Mouse (Mus musculus) liver, embryonic 16.5 days (tissue): ENCODE results near the gene Slc7a7. TPM values are rescaled to one million over a fixed set of nuclear protein-coding genes. Genes with fewer than 3 reads are reported as not detected.

Experiments used
- ATAC-seq: fragments of 200-750 bp; cut with Nextera tagmentation; 2 replicates; pipeline ENCODE4 v1.8.0; 2017; ENCODE audit warnings: low read depth, mild to moderate bottlenecking, moderate number of reproducible peaks, moderate library complexity
- H3K27ac ChIP-seq: fragments of 300-500 bp; sonication (generic); 2 replicates; pipeline ENCODE4 v1.5.1; 2014; ENCODE audit warnings: mild to moderate bottlenecking, low read length
- H3K27me3 ChIP-seq: fragments of 300-500 bp; sonication (generic); 2 replicates; pipeline ENCODE4 v1.6.1; 2014; ENCODE audit warnings: low read depth, low read length, mixed read lengths; ENCODE audit not compliant: control insufficient read depth, insufficient read depth
- H3K36me3 ChIP-seq: fragments of 300-500 bp; sonication (generic); 2 replicates; pipeline ENCODE4 v1.6.1; 2014; ENCODE audit warnings: mild to moderate bottlenecking; ENCODE audit not compliant: control insufficient read depth, insufficient read depth
- H3K4me1 ChIP-seq: fragments of 300-500 bp; sonication (generic); 2 replicates; pipeline ENCODE4 v1.6.1; 2014; ENCODE audit warnings: low read depth, low read length, mixed read lengths; ENCODE audit not compliant: control insufficient read depth
- H3K4me2 ChIP-seq: fragments of 300-500 bp; sonication (generic); 2 replicates; pipeline ENCODE4 v1.6.1; 2014; ENCODE audit warnings: low read depth, low read length, mixed read lengths
- H3K4me3 ChIP-seq: fragments of 300-500 bp; sonication (generic); 2 replicates; pipeline ENCODE4 v1.5.1; 2014; ENCODE audit warnings: low read depth, mild to moderate bottlenecking, low read length
- H3K9ac ChIP-seq: fragments of 300-500 bp; sonication (generic); 2 replicates; pipeline ENCODE4 v1.6.1; 2014; ENCODE audit warnings: low read depth, low read length
- H3K9me3 ChIP-seq: fragments of 300-500 bp; sonication (generic); replicated peaks from 2 replicates; pipeline ENCODE4 v1.6.1; 2016; ENCODE audit warnings: low read length; ENCODE audit not compliant: control insufficient read depth
- WGBS: fragments of 180-500 bp; shearing (Covaris S2); extraction: QIAGEN DNeasy Blood & Tissue Kit; methylation state at CpG from one replicate; pipeline ENCODE4 v1.1.7; 2014; ENCODE audit not compliant: insufficient replicate concordance; 5-methylcytosine and 5-hydroxymethylcytosine counted together
- polyA plus RNA-seq: library from polyadenylated mRNA; unstranded; fragments of >200 nt; fragmentation: Nextera tagmentation; extraction: Ambion mirVana; gene quantifications from 2 replicates; pipeline ENCODE4 v1.2.1, GENCODE M21; 2015

Gene Slc7a7
- polyA plus RNA-seq, 1 experiment from 2014 or later: 10.5 TPM

GRCm38 (mm10) chr14:54428421-54428820 lies 10.8 kb upstream of the Slc7a7 start:
- Histone ChIP-seq H3K4me2 (no peak overlapping the region), H3K9ac (no peak overlapping the region), H3K9me3 (no peaks in the 10 kb centered on the region), H3K27ac (no peak overlapping the region), H3K4me1 (peaks cover 56% of the 10 kb centered on the region), H3K4me3 (no peak overlapping the region), H3K36me3 (no peaks in the 10 kb centered on the region; the same call in 1 of the 2 replicates), H3K27me3 (peaks cover 31% of the 10 kb centered on the region)
- no peak for ATAC-seq
- 81% methylated on average over 5 of the region's 5 CpGs for WGBS

DNA sequence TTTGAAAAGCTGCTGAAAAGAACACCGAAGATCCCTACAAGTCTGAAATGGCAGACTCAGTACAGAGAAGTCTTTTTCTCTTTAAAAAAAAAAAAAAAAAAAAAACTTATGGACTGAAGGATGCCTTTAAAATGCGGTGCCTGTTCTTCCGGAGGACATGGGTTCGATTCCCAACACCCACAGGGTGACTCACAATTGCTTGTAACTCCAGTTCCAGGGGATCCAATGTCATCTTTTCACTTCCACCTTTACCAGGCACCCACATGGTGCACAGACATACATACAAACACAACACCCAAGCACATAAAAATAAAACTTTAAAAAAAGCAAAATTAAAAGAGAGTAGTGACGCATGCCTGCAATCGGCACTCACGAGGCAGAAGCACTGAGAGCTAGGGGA lies 10.1 kb upstream of the Slc7a7 start:
- no peaks in the 10 kb centered on the region; the same call in 1 of the 2 replicates for H3K36me3 ChIP-seq
- H3K9ac ChIP-seq: no peak overlapping the region
- no peak overlapping the region for H3K27ac ChIP-seq
- H3K4me3 ChIP-seq: peak overlapping the region; percentile 84; the same call in 1 of the 2 replicates
- ATAC-seq: no peak
- 78% methylated on average over 7 of the region's 7 CpGs for WGBS
- no peaks in the 10 kb centered on the region for H3K9me3 ChIP-seq
- peak overlapping the region; percentile 76 for H3K4me2 ChIP-seq
- H3K4me1 ChIP-seq: peaks cover 52% of the 10 kb centered on the region
- peaks cover 24% of the 10 kb centered on the region for H3K27me3 ChIP-seq

GRCm38 (mm10) chr14:54426689-54427398 lies 9.3 kb upstream of the Slc7a7 start, which contains the start of gene Mrpl52:
Gene Mrpl52 (plus strand): TSS chr14:54426909.
- Histone ChIP-seq H3K27ac (peak within 1 kb of the TSS; percentile 89), H3K9ac (peak within 1 kb of the TSS; percentile 82), H3K4me1 (peaks cover 46% of the 10 kb centered on the region), H3K4me3 (peak within 1 kb of the TSS; percentile 84), H3K9me3 (no peaks in the 10 kb centered on the region), H3K4me2 (peak within 1 kb of the TSS; percentile 76), H3K36me3 (no peaks in the 10 kb centered on the region; the same call in 1 of the 2 replicates), H3K27me3 (peaks cover 15% of the 10 kb centered on the region)
- peak; percentile 72 for ATAC-seq
- under 1% methylated on average over 48 of the region's 48 CpGs for WGBS

DNA sequence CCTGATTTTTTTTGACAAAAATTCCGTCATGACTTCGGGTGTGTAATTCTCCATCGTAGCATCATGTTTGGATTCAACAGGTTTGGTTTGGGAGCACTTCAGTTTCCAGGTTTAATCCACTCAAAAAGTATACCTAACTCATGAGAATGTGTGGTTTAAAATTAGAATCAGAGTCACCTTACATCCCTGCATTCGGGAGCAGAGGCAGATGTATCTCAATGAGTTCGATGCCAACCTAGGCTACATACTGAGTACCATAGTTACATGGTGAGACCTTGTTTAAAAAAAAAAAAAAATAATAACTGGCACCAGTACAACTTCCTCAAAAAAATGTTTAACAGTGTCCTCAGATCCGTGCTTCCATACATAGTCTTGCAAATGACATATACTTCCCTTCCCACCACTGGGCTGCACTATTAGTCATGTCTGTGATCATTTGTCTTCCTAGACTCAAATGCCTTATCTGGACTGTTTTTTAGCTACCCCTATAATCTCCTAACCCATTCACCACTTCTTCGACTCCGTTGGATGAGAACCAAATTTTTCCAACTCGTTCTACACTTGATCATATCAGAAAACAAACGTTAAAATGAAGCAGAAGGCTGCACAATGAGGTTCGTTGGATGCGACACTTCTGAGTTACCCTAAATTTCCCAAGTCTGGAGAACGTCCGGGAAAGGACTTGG lies 8.6 kb upstream of the Slc7a7 start:
- peaks cover 8% of the 10 kb centered on the region for H3K27me3 ChIP-seq
- H3K4me3 ChIP-seq: peak overlapping the region; percentile 84
- no peaks in the 10 kb centered on the region for H3K9me3 ChIP-seq
- 0 out of 2 replicates have a peak, but pooled peaks have one; percentile 17 for ATAC-seq
- peak overlapping the region; percentile 89 for H3K27ac ChIP-seq
- 26% methylated on average over 14 of the region's 14 CpGs for WGBS
- peak overlapping the region; percentile 82 for H3K9ac ChIP-seq
- H3K4me2 ChIP-seq: peak overlapping the region; percentile 76
- peaks cover 43% of the 10 kb centered on the region for H3K4me1 ChIP-seq
- H3K36me3 ChIP-seq: no peaks in the 10 kb centered on the region; the same call in 1 of the 2 replicates

DNA sequence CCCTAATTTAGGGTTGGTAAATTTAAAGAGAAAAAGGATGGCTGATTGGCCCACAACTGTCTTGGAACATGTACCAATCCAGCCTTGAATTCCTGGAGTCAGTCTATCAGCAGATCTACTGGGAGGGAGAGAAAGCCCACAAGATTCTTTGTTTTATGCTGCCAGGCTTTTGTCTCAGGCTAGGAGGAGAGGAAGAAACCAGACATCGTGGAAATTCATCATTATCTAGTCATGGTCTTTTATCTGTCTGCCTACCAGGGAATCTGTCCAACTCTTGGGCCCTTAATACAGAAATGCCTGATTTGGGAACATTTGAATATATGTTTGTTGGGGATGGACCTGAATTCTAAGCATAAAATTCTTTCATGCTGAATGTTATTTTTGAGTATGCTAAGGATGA lies 8.0 kb upstream of the Slc7a7 start:
- Histone ChIP-seq H3K4me2 (peak overlapping the region; percentile 76; the same call in 1 of the 2 replicates), H3K9ac (no peak overlapping the region), H3K27me3 (peaks cover 2% of the 10 kb centered on the region; the same call in 1 of the 2 replicates), H3K4me3 (no peak overlapping the region), H3K36me3 (no peaks in the 10 kb centered on the region; the same call in 1 of the 2 replicates), H3K27ac (peak overlapping the region; percentile 76), H3K9me3 (no peaks in the 10 kb centered on the region), H3K4me1 (peaks cover 37% of the 10 kb centered on the region)
- ATAC-seq: no peak
- WGBS: 26% methylated on average over 1 of the region's 1 CpGs

- Histone ChIP-seq H3K36me3 (no peaks in the 10 kb centered on the region; the same call in 1 of the 2 replicates), H3K27ac (peak overlapping the region; percentile 76), H3K9me3 (no peaks in the 10 kb centered on the region), H3K4me1 (peaks cover 36% of the 10 kb centered on the region), H3K4me2 (peak overlapping the region; percentile 35), H3K4me3 (no peak overlapping the region), H3K9ac (no peak overlapping the region), H3K27me3 (no peaks in the 10 kb centered on the region)
- 30% methylated on average over 1 of the region's 1 CpGs for WGBS
- peak; percentile 38; the same call in 1 of the 2 replicates for ATAC-seq
Observed at GRCm38 (mm10) chr14:54424634-54425033, 7.1 kb upstream of the Slc7a7 start.

GRCm38 (mm10) chr14:54423406-54423805 lies 5.8 kb upstream of the Slc7a7 start:
- H3K9me3 ChIP-seq: no peaks in the 10 kb centered on the region
- H3K27ac ChIP-seq: no peak overlapping the region
- peaks cover 32% of the 10 kb centered on the region for H3K4me1 ChIP-seq
- WGBS: 44% methylated on average over 5 of the region's 5 CpGs
- H3K9ac ChIP-seq: no peak overlapping the region
- ATAC-seq: no peak
- H3K36me3 ChIP-seq: no peaks in the 10 kb centered on the region
- no peaks in the 10 kb centered on the region for H3K27me3 ChIP-seq
- no peak overlapping the region for H3K4me3 ChIP-seq
- H3K4me2 ChIP-seq: no peak overlapping the region

GRCm38 (mm10) chr14:54421014-54421413 lies 3.4 kb upstream of the Slc7a7 start:
- H3K27ac ChIP-seq: no peak overlapping the region
- no peak overlapping the region for H3K9ac ChIP-seq
- no peaks in the 10 kb centered on the region for H3K27me3 ChIP-seq
- H3K36me3 ChIP-seq: no peaks in the 10 kb centered on the region
- no peak overlapping the region for H3K4me2 ChIP-seq
- H3K4me1 ChIP-seq: peaks cover 28% of the 10 kb centered on the region
- 71% methylated on average over 2 of the region's 2 CpGs for WGBS
- no peaks in the 10 kb centered on the region for H3K9me3 ChIP-seq
- no peak overlapping the region for H3K4me3 ChIP-seq
- ATAC-seq: no peak

DNA sequence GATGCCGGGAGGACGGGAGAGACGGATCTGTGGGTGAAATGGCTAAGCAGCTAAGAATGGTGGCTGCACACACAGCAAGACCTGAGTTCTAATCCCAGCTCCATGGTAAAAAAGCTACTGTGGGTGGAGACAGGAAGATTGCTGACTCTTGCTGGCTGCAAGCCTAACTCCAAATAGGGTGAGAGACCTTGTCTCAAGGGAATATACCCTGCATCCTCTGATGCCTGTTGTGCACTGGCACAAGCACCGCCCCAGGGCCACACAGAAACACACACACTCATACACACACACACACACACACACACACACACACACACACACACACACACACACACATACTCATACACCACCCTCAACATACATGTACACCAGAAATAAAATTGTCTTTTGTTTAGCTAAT lies 750 bp downstream of the Slc7a7 start:
- Histone ChIP-seq H3K4me2 (peak overlapping the region; percentile 65), H3K27me3 (no peaks in the 10 kb centered on the region), H3K9ac (no peak overlapping the region), H3K9me3 (no peaks in the 10 kb centered on the region), H3K36me3 (no peaks in the 10 kb centered on the region), H3K27ac (no peak overlapping the region), H3K4me3 (peak overlapping the region; percentile 47), H3K4me1 (peaks cover 14% of the 10 kb centered on the region)
- ATAC-seq: no peak
- WGBS: 76% methylated on average over 4 of the region's 4 CpGs
